Mouse (Mus musculus) heart, postnatal 0 days (tissue): ENCODE results near the gene Gm49510.

Source experiments
- CTCF ChIP-seq: IDR thresholded peaks from 2 replicates; pipeline ENCODE4 v1.5.1; 2016; ENCODE audit warnings: antibody characterized with exemption, control low read depth, low read depth
- EP300 ChIP-seq: IDR thresholded peaks from 2 replicates; pipeline ENCODE4 v1.6.1; 2016; ENCODE audit warnings: antibody characterized with exemption, low read depth

GRCm38 (mm10) chr15:78918126-78918525 is 18.7 kb downstream of the Gm49510 start:
- TF ChIP-seq CTCF (no peak), EP300 (no peak)
